Mouse (Mus musculus): ENCODE data around the gene Adamts12.

DNA sequence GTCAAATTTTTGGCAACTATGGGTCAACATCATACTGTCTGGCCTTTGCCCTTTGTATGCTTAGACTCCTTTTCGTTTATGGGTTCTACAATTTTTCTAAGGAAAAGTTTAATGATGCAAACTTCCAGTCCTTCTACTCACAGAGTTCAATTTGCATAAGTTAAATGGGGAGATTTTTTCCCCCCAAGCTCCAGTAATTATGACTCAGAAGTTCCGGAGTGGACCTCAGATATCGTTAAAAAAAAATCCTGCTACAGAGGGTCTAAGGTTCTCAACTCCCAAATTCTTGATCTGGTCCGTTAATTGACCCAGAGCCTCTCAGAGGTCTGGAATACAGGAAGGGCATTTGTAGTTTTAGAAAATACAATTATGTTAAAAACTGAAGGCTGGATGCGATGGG is 297.2 kb downstream of the Adamts12 start:
- TF ChIP-seq CTCF (IDR thresholded peaks at IDR 0.05 in 2 of 3, conservative IDR thresholded peaks at IDR 0.05 in 1 of 3; ENCODE audit: control insufficient read depth in 1 of 3, insufficient read depth in 1 of 3, low read depth in 2 of 3, low read length in 3 of 3, poor library complexity in 1 of 3, severe bottlenecking in 1 of 3) (no peak), ZMIZ1 (IDR thresholded peaks at IDR 0.05; ENCODE audit: low read depth, low read length) (no peak), USF1 (IDR thresholded peaks at IDR 0.05; ENCODE audit: low read depth, low read length) (no peak), RAD21 (IDR thresholded peaks at IDR 0.05; ENCODE audit: low read depth, low read length) (no peak), TCF12 (IDR thresholded peaks at IDR 0.05; ENCODE audit: low read depth, low read length) (no peak), POLR2A (IDR thresholded peaks at IDR 0.05; ENCODE audit: control insufficient read depth in 1 of 2, insufficient read depth in 1 of 2, low read depth in 1 of 2, low read length in 2 of 2, poor library complexity in 1 of 2) (no peak)

All from MEL (cell line).